ENCODE assay signal across 24 mouse cellular contexts in the genomic region with DNA sequence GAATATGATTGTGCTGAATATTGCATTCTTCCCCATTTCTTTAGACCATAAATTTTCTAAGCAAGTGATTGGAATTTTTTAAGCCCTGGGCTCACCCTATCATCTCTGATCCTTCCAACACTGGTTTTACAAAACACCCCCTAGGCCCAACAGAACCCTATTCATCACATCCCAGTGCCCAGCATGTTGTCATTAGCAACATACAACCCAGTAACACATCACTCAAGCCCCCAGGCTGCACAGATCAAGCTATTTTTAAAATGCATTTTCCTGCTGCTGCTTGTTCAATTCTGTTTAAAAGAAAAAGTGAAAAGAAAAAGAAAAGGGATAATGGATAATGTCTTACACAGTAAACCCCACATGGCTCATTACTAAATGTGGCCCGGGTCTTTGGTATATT. TPM values are rescaled to one million over a fixed set of nuclear protein-coding genes. Genes with fewer than 3 reads are reported as not detected.
DNase-seq lines count a peak whose midpoint lies in the region; ATAC-seq lines count a peak whose summit lies in the region.
"Had no signal": no experiment of that assay in that cellular context is flagged by ENCODE, and none has a peak within 500 bp of the region (broad histone marks: within the 10 kb centered on the region; RNA-seq: fewer than 3 reads in every experiment).

No protein-coding gene starts in this region.

- no peaks in the 10 kb centered on the region for H3K36me3 ChIP-seq in embryonic facial prominence, embryonic 14.5 days (ENCODE audit: control insufficient read depth, insufficient read depth, low read length)
- no peaks in the 10 kb centered on the region for H3K36me3 ChIP-seq in embryonic facial prominence, embryonic 10.5 days (replicated peaks)
- H3K36me3 ChIP-seq in hindbrain, embryonic 15.5 days, result no peaks in the 10 kb centered on the region
- H3K36me3 ChIP-seq: embryonic facial prominence, embryonic 13.5 days; G1E; kidney, embryonic 15.5 days; limb, embryonic 15.5 days; liver, embryonic 15.5 days; neural tube, embryonic 13.5 days had no signal

- DNase-seq in embryonic facial prominence, embryonic 14.5 days (ENCODE audit: low spot score), result peak; percentile 8
- DNase-seq in embryonic facial prominence, embryonic 10.5 days (ENCODE audit: low spot score), result no peak
- DNase-seq in retina, postnatal 1 day, result peak; percentile 11
- no peak for DNase-seq in retina, embryonic 14.5 days (ENCODE audit: low spot score)
- no peak for DNase-seq in layer of hippocampus, adult 11-12 months (ENCODE audit: low spot score)
- DNase-seq in left cerebral cortex, adult 18-20 months (ENCODE audit: low spot score in 2 of 2), result no peak
- no peak for DNase-seq in spleen, postnatal 4 days (ENCODE audit: low spot score in 2 of 2)
- DNase-seq: adrenal gland, postnatal 10 days; cerebellum, adult 11 months; cerebellum, postnatal 36 days; gastrocnemius, postnatal 36 days; layer of hippocampus, postnatal 36 days; right cerebral cortex, postnatal 25 days had no signal

- H3K27ac ChIP-seq in embryonic facial prominence, embryonic 14.5 days (replicated peaks; ENCODE audit: low read depth, low read length), result no peak overlapping the region
- H3K27ac ChIP-seq in embryonic facial prominence, embryonic 10.5 days (replicated peaks), result no peak overlapping the region
- peak overlapping the region; percentile 66 for H3K27ac ChIP-seq in hindbrain, embryonic 15.5 days (replicated peaks)
- H3K27ac ChIP-seq: embryonic facial prominence, embryonic 13.5 days; kidney, embryonic 15.5 days; limb, embryonic 15.5 days; liver, embryonic 15.5 days; macrophage had no signal

- 49% methylated on average over 1 of the region's 1 CpGs for WGBS in embryonic facial prominence, embryonic 14.5 days
- WGBS in embryonic facial prominence, embryonic 10.5 days, result 79% methylated on average over 1 of the region's 1 CpGs
- 53% methylated on average over 1 of the region's 1 CpGs for whole genome bisulfite sequencing in hindbrain, embryonic 15.5 days

- no peaks in the 10 kb centered on the region for H3K4me1 ChIP-seq in embryonic facial prominence, embryonic 14.5 days (ENCODE audit: control insufficient read depth, insufficient read depth, low read length)
- H3K4me1 ChIP-seq in embryonic facial prominence, embryonic 10.5 days, result 0 out of 2 replicates have a peak, but pooled peaks cover 3% of the 10 kb centered on the region
- H3K4me1 ChIP-seq in hindbrain, embryonic 15.5 days (replicated peaks), result peaks cover 12% of the 10 kb centered on the region
- H3K4me1 ChIP-seq: kidney, embryonic 15.5 days; limb, embryonic 15.5 days; liver, embryonic 15.5 days; neural tube, embryonic 13.5 days had no signal

- no peaks in the 10 kb centered on the region for H3K27me3 ChIP-seq in embryonic facial prominence, embryonic 14.5 days (replicated peaks; ENCODE audit: control insufficient read depth, insufficient read depth, low read length)
- no peaks in the 10 kb centered on the region for H3K27me3 ChIP-seq in embryonic facial prominence, embryonic 10.5 days (replicated peaks; ENCODE audit: low read depth, poor library complexity, severe bottlenecking)
- H3K27me3 ChIP-seq in hindbrain, embryonic 15.5 days, result no peaks in the 10 kb centered on the region
- H3K27me3 ChIP-seq: embryonic facial prominence, embryonic 13.5 days; kidney, embryonic 15.5 days; limb, embryonic 15.5 days; liver, embryonic 15.5 days; neural tube, embryonic 13.5 days had no signal

- H3K4me3 ChIP-seq in embryonic facial prominence, embryonic 14.5 days (ENCODE audit: low read depth, low read length), result no peak overlapping the region
- H3K4me3 ChIP-seq in embryonic facial prominence, embryonic 10.5 days, result no peak overlapping the region
- no peak overlapping the region for H3K4me3 ChIP-seq in hindbrain, embryonic 15.5 days
- H3K4me3 ChIP-seq: embryonic facial prominence, embryonic 13.5 days; kidney, embryonic 15.5 days; limb, embryonic 15.5 days; liver, embryonic 15.5 days; neural tube, embryonic 13.5 days had no signal

- ATAC-seq in embryonic facial prominence, embryonic 14.5 days (ENCODE audit: low read depth), result no peak
- ATAC-seq in hindbrain, embryonic 15.5 days (ENCODE audit: low FRiP score, low read depth), result no peak; the same call in 1 of the 2 replicates
- ATAC-seq: activated CD4-positive, CD25-positive, alpha-beta regulatory T cell, adult 4 months; intestine, postnatal 0 days had no signal

- no peaks in the 10 kb centered on the region for H3K9me3 ChIP-seq in embryonic facial prominence, embryonic 14.5 days (ENCODE audit: control insufficient read depth, low read length)
- no peaks in the 10 kb centered on the region for H3K9me3 ChIP-seq in embryonic facial prominence, embryonic 10.5 days
- no peaks in the 10 kb centered on the region for H3K9me3 ChIP-seq in hindbrain, embryonic 15.5 days
- H3K9me3 ChIP-seq: embryonic facial prominence, embryonic 13.5 days; G1E; kidney, embryonic 15.5 days; limb, embryonic 15.5 days; liver, embryonic 15.5 days; neural tube, embryonic 13.5 days had no signal

- no peak overlapping the region for H3K4me2 ChIP-seq in embryonic facial prominence, embryonic 14.5 days (ENCODE audit: low read depth, low read length)
- no peak overlapping the region for H3K4me2 ChIP-seq in hindbrain, embryonic 15.5 days
- H3K4me2 ChIP-seq: embryonic facial prominence, embryonic 13.5 days; kidney, embryonic 15.5 days; limb, embryonic 15.5 days; liver, embryonic 15.5 days; neural tube, embryonic 13.5 days had no signal

- no peak overlapping the region for H3K9ac ChIP-seq in embryonic facial prominence, embryonic 14.5 days (ENCODE audit: low read depth, low read length)
- no peak overlapping the region for H3K9ac ChIP-seq in hindbrain, embryonic 15.5 days
- H3K9ac ChIP-seq: embryonic facial prominence, embryonic 13.5 days; kidney, embryonic 15.5 days; limb, embryonic 15.5 days; liver, embryonic 15.5 days; neural tube, embryonic 13.5 days had no signal

RNA-seq across cellular contexts. Expression of a gene that starts 42.0 kb away (rescaled TPM):
- 8.4 and 8.9 TPM in 2 replicates for polyA plus RNA-seq in embryonic facial prominence, embryonic 14.5 days (2014; fragmentation: Nextera tagmentation; extraction: Ambion mirVana)
- 0.36 and 0.88 TPM in 2 replicates for polyA plus RNA-seq in embryonic facial prominence, embryonic 10.5 days (2016; fragmentation: Nextera tagmentation; extraction: Ambion mirVana)
- 82.4 and 92.9 TPM in 2 replicates for polyA plus RNA-seq in hindbrain, embryonic 15.5 days (2015; fragmentation: Nextera tagmentation; extraction: Ambion mirVana)
- 100 to 1,000 TPM; 129 to 141 TPM for total RNA-seq in left cerebral cortex, adult 18-20 months (2021)
- total RNA-seq: hematopoietic stem cell, adult 5-6 weeks had no signal
- polyA plus RNA-seq: activated CD4-positive, CD25-positive, alpha-beta regulatory T cell, adult 4 months; G1E; macrophage had no signal

Comparison
In these comparisons a context has a peak if more than half of its experiments do, and no peak if none do; other contexts are left out.
1. DNase-seq: peak in embryonic facial prominence, embryonic 14.5 days (single experiment) and retina, postnatal 1 day (single experiment); none in embryonic facial prominence, embryonic 10.5 days (single experiment), retina, embryonic 14.5 days (single experiment), layer of hippocampus, adult 11-12 months (single experiment), left cerebral cortex, adult 18-20 months (0 of 2) and spleen, postnatal 4 days (0 of 2).